Mouse (Mus musculus) kidney, adult 2 months (tissue): ENCODE data around the gene Sept9. TPM values are rescaled to one million over a fixed set of nuclear protein-coding genes. Genes with fewer than 3 reads are reported as not detected.

Source experiments
- DNase-seq: peaks from one replicate; pipeline ENCODE4 v3.0.0; 2021
- H3K27ac ChIP-seq: fragments of 200-500 bp; 2 replicates; pipeline ENCODE4 v1.5.1; 2012; ENCODE audit warnings: low read depth, low read length, control low read depth, inconsistent platforms; ENCODE audit not compliant: insufficient read depth
- H3K27me3 ChIP-seq: fragments of 200-500 bp; replicated peaks from 2 replicates; pipeline ENCODE4 v1.6.1; 2012; ENCODE audit warnings: mild to moderate bottlenecking, moderate library complexity, low read length, inconsistent platforms; ENCODE audit not compliant: control insufficient read depth, insufficient read depth
- H3K36me3 ChIP-seq: fragments of 200-500 bp; 2 replicates; pipeline ENCODE4 v1.6.1; 2012; ENCODE audit warnings: mild to moderate bottlenecking, moderate library complexity, low read length, inconsistent platforms; ENCODE audit not compliant: control insufficient read depth, insufficient read depth
- H3K4me1 ChIP-seq: fragments of 200-500 bp; 2 replicates; pipeline ENCODE4 v1.6.1; 2011; ENCODE audit warnings: low read length; ENCODE audit not compliant: control insufficient read depth, insufficient read depth
- H3K4me3 ChIP-seq: fragments of 200-500 bp; 2 replicates; pipeline ENCODE4 v1.5.1; 2011; ENCODE audit warnings: mild to moderate bottlenecking, low read depth, low read length, control low read depth; ENCODE audit not compliant: insufficient read depth
- CTCF ChIP-seq: fragments of 200-500 bp; conservative IDR thresholded peaks from 2 replicates; pipeline ENCODE4 v1.5.1; 2011; ENCODE audit warnings: low read depth, mild to moderate bottlenecking, control low read depth, low read length, moderate library complexity, mixed read lengths; ENCODE audit not compliant: insufficient read depth, insufficient read length
- POLR2A ChIP-seq: fragments of 200-500 bp; IDR thresholded peaks from one replicate; pipeline ENCODE4 v1.6.1; 2011; ENCODE audit warnings: low read depth, low read length, control low read depth
- WGBS: fragments of 180-500 bp; shearing (Covaris S2); methylation state at CpG from one replicate; pipeline ENCODE4 v1.1.7; 2018; 5-methylcytosine and 5-hydroxymethylcytosine counted together
- polyA plus RNA-seq: library from polyadenylated mRNA; depleted of rRNA; stranded (reverse); fragments of >200 nt; gene quantifications from 2 replicates; pipeline ENCODE4 v1.2.3, GENCODE M21; 2012

Gene Sept9
- polyA plus RNA-seq, 1 experiment, result 25.9 TPM

DNA sequence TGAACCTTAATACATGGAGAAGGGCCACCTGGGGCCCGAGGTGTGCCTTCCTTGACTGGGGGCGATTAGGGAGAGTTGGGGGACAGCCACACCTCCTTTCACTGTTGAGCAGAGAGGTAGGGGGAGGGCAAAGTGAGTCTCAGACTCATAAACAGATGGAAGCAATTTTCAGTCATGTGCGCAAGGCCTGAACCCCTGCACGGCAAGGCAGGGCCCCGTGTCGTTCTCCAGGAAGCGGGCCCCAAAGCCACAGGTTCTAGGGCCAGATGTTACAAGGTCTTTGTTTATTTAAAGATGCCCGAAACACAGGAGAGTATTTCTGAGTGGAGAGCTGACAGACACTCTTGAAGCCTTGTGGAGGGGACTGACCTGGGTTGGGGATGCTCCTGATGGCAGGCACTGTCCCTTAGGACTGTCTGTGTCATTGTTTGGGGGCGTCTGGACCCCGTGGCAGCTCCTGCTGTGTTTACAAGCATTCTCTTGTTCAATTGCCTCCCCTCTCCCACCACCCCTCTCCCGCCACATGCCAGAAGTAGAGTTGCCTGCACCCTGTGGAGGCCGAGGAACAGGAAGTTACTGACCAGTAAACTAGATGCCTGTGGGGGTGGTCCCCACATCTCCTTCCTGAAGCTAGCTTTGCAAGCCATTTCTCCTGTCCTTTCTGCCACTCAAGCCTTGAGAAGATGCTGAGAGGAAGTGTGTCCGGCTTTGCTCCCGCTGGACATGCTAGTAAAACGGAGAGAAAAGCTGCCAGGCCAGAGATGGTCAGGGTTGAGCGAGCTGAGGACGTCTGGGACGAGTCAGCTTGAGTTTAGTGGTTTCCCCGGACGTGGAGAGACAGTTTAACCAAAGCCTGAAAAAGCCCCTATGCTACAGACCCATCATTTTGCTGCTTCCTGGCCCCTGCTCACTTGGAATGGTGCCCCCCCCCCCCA lies 150.2 kb downstream of the Sept9 start:
- no peak for DNase-seq
- WGBS, result 38% methylated on average over 20 of the region's 20 CpGs
- Histone ChIP-seq H3K27ac (no peak overlapping the region), H3K4me1 (peaks cover 6% of the 10 kb centered on the region), H3K4me3 (no peak overlapping the region), H3K27me3 (no peaks in the 10 kb centered on the region), H3K36me3 (no peaks in the 10 kb centered on the region)
- no peak for TF ChIP-seq CTCF
- TF ChIP-seq POLR2A, result no peak

DNA sequence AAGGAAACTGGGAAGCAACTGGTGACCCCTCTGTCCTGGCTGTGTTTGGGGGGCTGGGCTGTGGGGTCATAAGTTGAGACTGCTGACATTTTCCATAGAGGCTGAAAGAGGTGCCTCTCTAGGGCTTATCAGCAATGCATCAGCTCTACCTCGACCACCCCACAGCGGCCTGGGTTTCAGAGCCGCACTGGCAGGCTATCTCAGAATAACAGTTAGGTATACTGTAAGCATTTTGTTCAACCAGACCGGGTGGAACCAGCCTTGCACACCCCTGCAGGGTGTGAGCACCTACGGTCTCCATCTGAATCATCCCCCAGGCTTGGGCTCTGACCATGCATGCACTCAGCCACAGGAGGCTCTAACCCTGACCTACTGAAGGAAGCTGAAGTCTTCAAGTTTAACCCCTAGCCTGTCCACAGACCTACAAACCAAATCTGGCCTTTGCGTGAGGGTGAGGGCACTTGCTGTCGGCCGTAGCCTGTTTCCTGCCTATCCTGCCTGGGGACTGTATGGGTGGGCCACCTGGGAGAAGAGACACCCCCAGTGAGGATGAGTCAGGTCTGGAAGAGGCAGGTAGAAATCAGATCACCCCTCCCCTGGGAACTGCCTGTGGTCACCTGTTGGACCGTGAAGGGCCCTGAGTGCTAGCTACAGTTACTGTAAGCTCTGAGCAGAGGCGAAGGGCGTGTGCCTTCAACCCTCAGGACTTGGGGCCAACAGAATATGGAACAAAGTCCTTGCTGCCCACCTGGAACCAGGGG lies 151.2 kb downstream of the Sept9 start:
- DNase-seq, result no peak
- peaks cover 6% of the 10 kb centered on the region for H3K4me1 ChIP-seq

DNA sequence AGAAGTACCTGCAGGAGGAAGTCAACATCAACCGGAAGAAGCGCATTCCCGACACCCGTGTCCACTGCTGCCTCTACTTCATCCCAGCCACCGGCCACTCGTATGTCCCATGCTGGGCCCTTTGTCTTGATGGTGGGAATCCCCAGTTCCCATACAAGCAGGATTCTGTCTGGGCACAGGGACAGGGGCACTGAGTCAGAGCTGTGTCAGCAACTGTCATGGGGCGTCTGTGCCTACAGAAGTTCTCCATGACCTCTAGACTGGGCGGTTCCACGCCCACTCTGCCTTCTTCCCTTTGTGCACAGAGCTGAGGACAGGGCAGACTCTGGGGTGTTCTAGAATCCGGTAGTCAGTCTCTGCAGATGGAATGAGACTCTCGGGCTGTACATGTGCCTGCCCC lies 153.7 kb downstream of the Sept9 start:
- TF ChIP-seq POLR2A (no peak), CTCF (no peak)
- no peak overlapping the region for H3K27ac ChIP-seq
- no peaks in the 10 kb centered on the region for H3K36me3 ChIP-seq
- H3K4me1 ChIP-seq, result peaks cover 6% of the 10 kb centered on the region
- H3K27me3 ChIP-seq, result no peaks in the 10 kb centered on the region
- 85% methylated on average over 11 of the region's 11 CpGs for WGBS
- DNase-seq, result no peak
- no peak overlapping the region for H3K4me3 ChIP-seq

More for the DNA sequence above, 151.2 kb downstream of the Sept9 start:
- no peak overlapping the region for H3K4me3 ChIP-seq
- H3K27ac ChIP-seq, result no peak overlapping the region
- H3K36me3 ChIP-seq, result no peaks in the 10 kb centered on the region
- no peaks in the 10 kb centered on the region for H3K27me3 ChIP-seq
- TF ChIP-seq POLR2A (no peak), CTCF (no peak)
- WGBS, result 71% methylated on average over 11 of the region's 11 CpGs

DNA sequence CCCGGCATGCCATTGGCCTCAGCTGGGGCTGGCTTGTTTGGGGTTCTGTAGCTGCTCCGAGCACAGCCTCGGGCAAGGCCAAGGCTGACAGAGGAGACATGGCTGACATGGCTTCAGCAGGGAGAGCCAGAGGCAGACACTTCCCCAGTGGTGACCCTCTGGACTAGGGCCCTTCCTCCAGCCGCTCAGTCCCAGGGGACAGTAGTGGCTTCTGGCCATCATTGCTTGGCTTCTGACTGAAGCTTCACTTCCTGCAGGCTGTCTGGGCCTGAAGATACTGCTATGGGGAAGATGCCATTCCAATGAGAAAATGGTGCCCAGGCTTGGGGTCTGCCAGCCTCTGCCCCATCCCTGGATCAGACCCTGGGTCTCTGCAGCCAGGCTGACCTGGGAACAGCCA lies 154.6 kb downstream of the Sept9 start:
- no peak for TF ChIP-seq CTCF
- TF ChIP-seq POLR2A, result no peak
- H3K4me3 ChIP-seq, result no peak overlapping the region
- H3K27me3 ChIP-seq, result no peaks in the 10 kb centered on the region
- peak; percentile 87 for DNase-seq
- no peaks in the 10 kb centered on the region for H3K4me1 ChIP-seq
- WGBS, result 75% methylated on average over 4 of the region's 4 CpGs
- no peaks in the 10 kb centered on the region for H3K36me3 ChIP-seq
- H3K27ac ChIP-seq, result no peak overlapping the region

DNA sequence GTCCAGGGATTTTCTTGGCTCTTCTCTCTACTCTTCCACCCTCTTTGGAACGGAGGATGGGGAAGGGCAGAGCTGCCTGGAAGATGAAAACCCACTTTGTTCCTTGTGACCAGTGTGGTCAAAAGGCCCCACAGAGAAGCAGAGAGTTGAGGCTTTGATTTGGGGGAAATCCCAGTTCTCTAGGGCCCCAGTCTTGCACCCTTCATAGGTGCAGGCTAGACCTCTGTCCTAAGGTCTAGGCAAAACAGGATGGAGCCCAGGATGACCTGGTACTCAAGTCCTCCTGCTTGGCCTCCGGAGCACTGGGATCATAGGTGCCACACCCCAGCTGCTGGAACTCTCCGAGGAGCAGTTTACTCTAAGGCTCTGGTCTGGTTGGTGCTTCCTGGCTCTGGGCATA lies 157.5 kb downstream of the Sept9 start:
- DNase-seq, result no peak
- no peaks in the 10 kb centered on the region for H3K27me3 ChIP-seq
- H3K4me3 ChIP-seq, result no peak overlapping the region
- no peak overlapping the region for H3K27ac ChIP-seq
- H3K36me3 ChIP-seq, result no peaks in the 10 kb centered on the region; the same call in 1 of the 2 replicates
- H3K4me1 ChIP-seq, result no peaks in the 10 kb centered on the region
- TF ChIP-seq POLR2A (no peak), CTCF (no peak)
- 76% methylated on average over 3 of the region's 3 CpGs for WGBS

DNA sequence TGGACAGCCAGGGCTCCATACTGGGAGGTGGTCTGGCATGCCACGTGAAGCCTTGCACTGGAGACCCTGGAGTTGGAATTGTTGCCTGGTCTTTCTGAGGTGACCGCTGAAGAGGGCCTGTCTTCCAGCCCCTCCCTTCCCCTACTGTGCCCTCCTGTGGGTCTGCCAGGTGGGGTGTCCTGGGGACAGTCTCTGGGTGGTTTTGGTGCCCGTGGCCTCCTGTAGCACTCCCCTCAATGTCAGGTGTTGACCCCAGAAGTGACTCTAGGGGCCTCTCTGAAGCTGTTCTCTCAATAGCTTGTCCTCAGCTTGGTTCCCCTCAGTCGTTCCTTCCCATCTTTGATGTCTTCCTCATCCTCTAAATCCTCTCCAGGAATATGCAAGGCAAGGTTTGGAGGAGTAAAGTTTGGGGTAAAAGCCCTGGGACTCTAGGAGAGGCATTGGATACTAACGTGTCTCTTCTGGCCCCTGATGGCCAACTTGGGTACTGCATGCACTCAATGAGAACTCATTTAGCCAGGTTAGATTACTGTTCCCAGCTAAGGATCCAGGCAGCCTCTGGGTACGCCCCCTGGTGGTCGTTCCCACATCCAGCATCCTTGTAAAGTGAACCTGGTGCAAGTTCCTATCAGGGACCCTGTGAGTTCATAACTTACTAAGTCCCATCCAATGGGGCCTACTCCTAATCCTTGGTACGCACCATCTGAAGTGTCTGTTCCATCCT lies 158.6 kb downstream of the Sept9 start:
- peak; percentile 96 for DNase-seq
- Histone ChIP-seq H3K36me3 (no peaks in the 10 kb centered on the region; the same call in 1 of the 2 replicates), H3K4me3 (no peak overlapping the region), H3K4me1 (no peaks in the 10 kb centered on the region), H3K27ac (no peak overlapping the region), H3K27me3 (no peaks in the 10 kb centered on the region)
- 44% methylated on average over 8 of the region's 8 CpGs for WGBS
- TF ChIP-seq CTCF (peak; percentile 100), POLR2A (no peak)

DNA sequence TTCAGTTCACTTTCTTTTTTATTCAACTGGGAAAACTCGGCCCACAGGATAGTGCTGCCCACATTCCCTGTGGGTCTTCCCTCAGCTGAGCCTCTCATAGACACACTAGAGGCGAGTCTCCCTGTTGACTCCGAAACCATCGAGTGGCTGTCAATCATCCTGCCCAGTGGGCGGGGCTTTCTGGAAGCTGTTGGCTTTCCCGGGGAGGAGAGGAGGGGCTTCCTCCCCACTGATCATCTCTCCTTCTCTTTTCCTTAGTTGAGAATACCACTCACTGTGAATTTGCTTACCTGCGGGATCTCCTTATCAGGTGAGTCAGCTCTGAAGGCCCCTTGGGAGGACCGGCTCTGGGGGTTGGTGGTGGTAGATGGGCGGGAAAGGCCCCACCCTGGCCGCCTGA lies 159.7 kb downstream of the Sept9 start:
- TF ChIP-seq POLR2A, result no peak
- TF ChIP-seq CTCF, result no peak
- Histone ChIP-seq H3K27ac (no peak overlapping the region), H3K4me1 (no peaks in the 10 kb centered on the region), H3K36me3 (no peaks in the 10 kb centered on the region; the same call in 1 of the 2 replicates), H3K27me3 (no peaks in the 10 kb centered on the region), H3K4me3 (no peak overlapping the region)
- 88% methylated on average over 10 of the region's 10 CpGs for WGBS
- no peak for DNase-seq
